Mouse (Mus musculus) heart, postnatal 14 days (tissue): Measurements from ENCODE around the gene F3. TPM values are rescaled to one million over a fixed set of nuclear protein-coding genes. Genes with fewer than 3 reads are reported as not detected.

Experiments used
- DNase-seq, 2 experiments: peaks; one replicate each; pipeline ENCODE4 v3.0.0; 2021 to 2022
- intact Hi-C: fragments of 180-260 bp; cut with DNase I; formaldehyde crosslinking; loops from one replicate; pipeline ENCODE4 v1.15.1; 2025
- long read RNA-seq, 2 experiments: library from polyadenylated mRNA; stranded (forward); transcript quantifications; one replicate each; pipeline ENCODE4 v2.0.0; 2021
- total RNA-seq, 2 experiments: library from RNA; stranded (reverse); gene quantifications; 2 replicates each; pipeline ENCODE4 v1.2.3; 2021

F3 gene
- 10 to 100 TPM; 16.8 to 19.5 TPM for total RNA-seq
- long read RNA-seq, experiment 1, transcript F3-201 (6 exons, 1,872 nt): major isoform, 35 of 37 reads
- long read RNA-seq, experiment 1, partial matches to known transcripts: 0 of 37 reads
- long read RNA-seq, experiment 1, other reads (novel, unspliced or antisense): 2 of 37 reads
- long read RNA-seq, experiment 2, transcript F3-201 (6 exons, 1,872 nt): major isoform, 25 of 28 reads
- long read RNA-seq, experiment 2, partial matches to known transcripts: 1 of 28 reads
- long read RNA-seq, experiment 2, other reads (novel, unspliced or antisense): 2 of 28 reads

GRCm38 (mm10) chr3:121722971-121723844 lies at the start of gene F3:
F3 (plus strand) TSS chr3:121723537.
- DNase-seq: peak; percentile 82 to 86
- intact Hi-C loops: loop anchor here (2.0 kb wide), 2 partner anchors 72 to 86 kb away; no protein-coding TSS in a partner anchor

- no peak for DNase-seq
- intact Hi-C loops: no loop called here
Measured at GRCm38 (mm10) chr3:121678935-121679334, 44.4 kb upstream of the F3 start.

- intact Hi-C loops: no loop called here
- no peak for DNase-seq
Measured at GRCm38 (mm10) chr3:121679443-121679842, 43.9 kb upstream of the F3 start.

- intact Hi-C loops: no loop called here
- DNase-seq: no peak
Measured at GRCm38 (mm10) chr3:121680187-121680586, 43.1 kb upstream of the F3 start.

- intact Hi-C loops: no loop called here
- no peak for DNase-seq
Measured at GRCm38 (mm10) chr3:121682439-121683411, 40.6 kb upstream of the F3 start.

GRCm38 (mm10) chr3:121684552-121684951 lies 38.8 kb upstream of the F3 start:
- DNase-seq: no peak
- intact Hi-C loops: no loop called here

- intact Hi-C loops: no loop called here
- DNase-seq: no peak
Measured at GRCm38 (mm10) chr3:121684963-121685362, 38.4 kb upstream of the F3 start.

- DNase-seq: no peak
- intact Hi-C loops: no loop called here
Measured at GRCm38 (mm10) chr3:121685985-121686384, 37.4 kb upstream of the F3 start.

GRCm38 (mm10) chr3:121686408-121686911 lies 36.9 kb upstream of the F3 start:
- DNase-seq: no peak
- intact Hi-C loops: no loop called here

- no peak for DNase-seq
- intact Hi-C loops: no loop called here
Measured at GRCm38 (mm10) chr3:121687741-121688140, 35.6 kb upstream of the F3 start.

GRCm38 (mm10) chr3:121689029-121689428 lies 34.3 kb upstream of the F3 start:
- intact Hi-C loops: no loop called here
- no peak for DNase-seq

- intact Hi-C loops: no loop called here
- no peak for DNase-seq
Measured at GRCm38 (mm10) chr3:121689697-121690096, 33.6 kb upstream of the F3 start.

- intact Hi-C loops: no loop called here
- DNase-seq: no peak
Measured at GRCm38 (mm10) chr3:121693001-121693730, 30.2 kb upstream of the F3 start.

- intact Hi-C loops: no loop called here
- DNase-seq: no peak
Measured at GRCm38 (mm10) chr3:121693746-121694145, 29.6 kb upstream of the F3 start.

- intact Hi-C loops: no loop called here
- no peak for DNase-seq
Measured at GRCm38 (mm10) chr3:121697169-121697568, 26.2 kb upstream of the F3 start.

GRCm38 (mm10) chr3:121699401-121699800 lies 23.9 kb upstream of the F3 start:
- no peak for DNase-seq
- intact Hi-C loops: no loop called here

- no peak for DNase-seq
- intact Hi-C loops: no loop called here
Measured at GRCm38 (mm10) chr3:121699849-121700248, 23.5 kb upstream of the F3 start.

GRCm38 (mm10) chr3:121700364-121700952 lies 22.9 kb upstream of the F3 start:
- intact Hi-C loops: no loop called here
- DNase-seq: no peak

- intact Hi-C loops: no loop called here
- no peak for DNase-seq
Measured at GRCm38 (mm10) chr3:121703155-121703879, 20.0 kb upstream of the F3 start.
